Mouse (Mus musculus) stomach, postnatal 0 days (tissue): ENCODE measurements at regions not wholly inside any gene's neighbourhood (a gene's known extent, or its start where the extent isn't known, plus 50 kb on each side); places are given as distances from the start of the nearest gene placed in this dataset.

Source experiments
- CTCF ChIP-seq: IDR thresholded peaks from 2 replicates; pipeline ENCODE4 v1.5.1; 2016; ENCODE audit warnings: antibody characterized with exemption, low read depth, mild to moderate bottlenecking, moderate library complexity
- EP300 ChIP-seq: optimal IDR thresholded peaks from 2 replicates; pipeline ENCODE3; 2016; ENCODE audit warnings: antibody characterized with exemption

GRCm38 (mm10) chr13:63649058-63649647, 75.8 kb upstream of the Ptch1 start:
- no peak for TF ChIP-seq CTCF
- no peak for TF ChIP-seq EP300
